Mouse (Mus musculus) heart, postnatal 25 days (tissue): Measurements from ENCODE around the gene Dap3. TPM values are rescaled to one million over a fixed set of nuclear protein-coding genes. Genes with fewer than 3 reads are reported as not detected.
"Not testable (repeated sequence)": the region's sequence is repeated elsewhere in the genome, so short reads cannot be mapped to it uniquely, and the experiment has no call there.

Experiments
- DNase-seq: peaks from one replicate; pipeline ENCODE4 v3.0.0; 2022; ENCODE audit warnings: low spot score
- intact Hi-C: fragments of 180-260 bp; cut with DNase I; formaldehyde crosslinking; loops from one replicate; pipeline ENCODE4 v1.15.1; 2025
- total RNA-seq, 2 experiments: library from RNA; stranded (reverse); gene quantifications; 2 replicates each; pipeline ENCODE4 v1.2.3; 2021

Dap3 gene
- total RNA-seq, 2 experiments from 2014 or later = 138 to 145 TPM

- intact Hi-C loops = no loop called here
- no peak for DNase-seq
Observed at GRCm38 (mm10) chr3:88914384-88914810, 36.6 kb downstream of the Dap3 start.

- intact Hi-C loops = no loop called here
- peak; percentile 87 for DNase-seq
Observed at GRCm38 (mm10) chr3:88913511-88914383, 37.2 kb downstream of the Dap3 start, which contains the start of gene Msto1. TSS of gene Msto1 (minus strand) at chr3:88913999.

GRCm38 (mm10) chr3:88912585-88912984 lies 38.4 kb downstream of the Dap3 start:
- intact Hi-C loops = no loop called here
- no peak for DNase-seq

- no peak for DNase-seq
- intact Hi-C loops = no loop called here
Observed at GRCm38 (mm10) chr3:88906393-88907159, 44.4 kb downstream of the Dap3 start.

GRCm38 (mm10) chr3:88905741-88906140 lies 45.2 kb downstream of the Dap3 start:
- DNase-seq = no peak
- intact Hi-C loops = no loop called here

- DNase-seq = no peak
- intact Hi-C loops = no loop called here
Observed at GRCm38 (mm10) chr3:88905209-88905608, 45.8 kb downstream of the Dap3 start.

GRCm38 (mm10) chr3:88904803-88905202 lies 46.2 kb downstream of the Dap3 start:
- intact Hi-C loops = no loop called here
- no peak for DNase-seq

- intact Hi-C loops, DNase-seq: not testable (repeated sequence)
Observed at GRCm38 (mm10) chr3:88893011-88893410, 58.0 kb downstream of the Dap3 start.

- DNase-seq, intact Hi-C loops: not testable (repeated sequence)
Observed at GRCm38 (mm10) chr3:88882536-88882935, 68.4 kb downstream of the Dap3 start.

Other genes starting within 250 kb of the Dap3 start
- gene Rit1, start 234.3 kb downstream of the Dap3 start, total RNA-seq = 10 to 100 TPM; 71.7 to 76.2 TPM
- gene Syt11, start 176.0 kb downstream of the Dap3 start, total RNA-seq = 1 to 10 TPM; 3.8 to 7.3 TPM
- gene Gon4l, start 116.0 kb downstream of the Dap3 start, total RNA-seq = 10 to 100 TPM; 21.5 to 23.9 TPM
- gene Msto1, start 37.2 kb downstream of the Dap3 start, total RNA-seq = 10 to 100 TPM; 14.3 to 14.7 TPM
- gene Ash1l, start 559 bp downstream of the Dap3 start, total RNA-seq = 10 to 100 TPM; 32.0 to 37.0 TPM
- gene Rusc1, start 142.1 kb upstream of the Dap3 start, total RNA-seq = 10 to 100 TPM; 20.0 to 22.5 TPM
- not detected for gene Gm43738, start 149.9 kb upstream of the Dap3 start, total RNA-seq
- 10 to 100 TPM; 20.7 to 22.3 TPM for gene Fdps, start 150.8 kb upstream of the Dap3 start, total RNA-seq
- not detected for gene Pklr, start 185.0 kb upstream of the Dap3 start, total RNA-seq
- gene Hcn3, start 209.0 kb upstream of the Dap3 start, total RNA-seq = under 1 TPM; 0.16 to 0.61 TPM
- gene Clk2, start 213.6 kb upstream of the Dap3 start, total RNA-seq = 10 to 100 TPM; 18.1 to 18.7 TPM
- gene Scamp3, start 226.3 kb upstream of the Dap3 start, total RNA-seq = 10 to 100 TPM; 48.9 to 50.2 TPM
- gene Fam189b, start 232.0 kb upstream of the Dap3 start, total RNA-seq = 1 to 10 TPM; 5.2 to 5.7 TPM